Mouse (Mus musculus): ENCODE results near the gene Tlr9. TPM values are rescaled to one million over a fixed set of nuclear protein-coding genes. Genes with fewer than 3 reads are reported as not detected.

Gene Tlr9
- total RNA-seq, 2 experiments from 2014 or later: 1.4 to 1.5 TPM

GRCm38 (mm10) chr9:106209954-106210353 lies 12.4 kb upstream of the Tlr9 start:
- TF ChIP-seq CTCF (conservative IDR thresholded peaks at IDR 0.05): no peak
- H3K27ac ChIP-seq: peak overlapping the region; percentile 53; the same call in 1 of the 2 replicates
- DNase-seq (ENCODE audit: low spot score in 2 of 2): no peak
- H3K4me3 ChIP-seq: no peak overlapping the region

- TF ChIP-seq CTCF (conservative IDR thresholded peaks at IDR 0.05): no peak
- Histone ChIP-seq H3K4me3 (no peak overlapping the region; the same call in 1 of the 2 replicates), H3K27ac (peak overlapping the region; percentile 83)
- DNase-seq (ENCODE audit: low spot score in 2 of 2): no peak
Measured at GRCm38 (mm10) chr9:106210853-106211609, 11.4 kb upstream of the Tlr9 start.

- Histone ChIP-seq H3K27ac (peak overlapping the region; percentile 83), H3K4me3 (peak overlapping the region; percentile 37)
- DNase-seq (ENCODE audit: low spot score in 2 of 2): peak; percentile 80 to 85
- TF ChIP-seq CTCF (conservative IDR thresholded peaks at IDR 0.05): peak; percentile 100
Measured at GRCm38 (mm10) chr9:106211680-106212593, 10.5 kb upstream of the Tlr9 start.

- H3K4me3 ChIP-seq: no peak overlapping the region
- no peak overlapping the region; the same call in 1 of the 2 replicates for H3K27ac ChIP-seq
- TF ChIP-seq CTCF (conservative IDR thresholded peaks at IDR 0.05): no peak
- no peak for DNase-seq (ENCODE audit: low spot score in 2 of 2)
Measured at GRCm38 (mm10) chr9:106212594-106212981, 9.8 kb upstream of the Tlr9 start.

GRCm38 (mm10) chr9:106215341-106216125 lies 6.9 kb upstream of the Tlr9 start:
- Histone ChIP-seq H3K4me3 (no peak overlapping the region), H3K27ac (no peak overlapping the region)
- TF ChIP-seq CTCF (conservative IDR thresholded peaks at IDR 0.05): peak; percentile 62
- no peak for DNase-seq (ENCODE audit: low spot score in 2 of 2)

- Histone ChIP-seq H3K27ac (no peak overlapping the region), H3K4me3 (no peak overlapping the region)
- TF ChIP-seq CTCF (conservative IDR thresholded peaks at IDR 0.05): no peak
- DNase-seq (ENCODE audit: low spot score in 2 of 2): no peak
Measured at GRCm38 (mm10) chr9:106216971-106217370, 5.4 kb upstream of the Tlr9 start.

GRCm38 (mm10) chr9:106220894-106221523 lies 1.4 kb upstream of the Tlr9 start:
- no peak for DNase-seq (ENCODE audit: low spot score in 2 of 2)
- no peak overlapping the region for H3K27ac ChIP-seq
- H3K4me3 ChIP-seq: no peak overlapping the region
- no peak for TF ChIP-seq CTCF (conservative IDR thresholded peaks at IDR 0.05)

- Histone ChIP-seq H3K27ac (no peak overlapping the region; the same call in 1 of the 2 replicates), H3K4me3 (no peak overlapping the region)
- no peak for TF ChIP-seq CTCF (conservative IDR thresholded peaks at IDR 0.05)
- no peak for DNase-seq (ENCODE audit: low spot score in 2 of 2)
Measured at GRCm38 (mm10) chr9:106222994-106223393, 596 bp downstream of the Tlr9 start.

- Histone ChIP-seq H3K27ac (peak overlapping the region; percentile 46), H3K4me3 (peak overlapping the region; percentile 49)
- DNase-seq (ENCODE audit: low spot score in 2 of 2): no peak
- TF ChIP-seq CTCF (conservative IDR thresholded peaks at IDR 0.05): no peak
Measured at GRCm38 (mm10) chr9:106225469-106226150, 3.2 kb downstream of the Tlr9 start.

- Histone ChIP-seq H3K27ac (peak overlapping the region; percentile 46), H3K4me3 (peak overlapping the region; percentile 49)
- no peak for DNase-seq (ENCODE audit: low spot score in 2 of 2)
- peak; percentile 61 for TF ChIP-seq CTCF (conservative IDR thresholded peaks at IDR 0.05)
Measured at GRCm38 (mm10) chr9:106226151-106226682, 3.8 kb downstream of the Tlr9 start.

GRCm38 (mm10) chr9:106227790-106228429 lies 5.5 kb downstream of the Tlr9 start:
- no peak overlapping the region for H3K4me3 ChIP-seq
- TF ChIP-seq CTCF (conservative IDR thresholded peaks at IDR 0.05): no peak
- no peak for DNase-seq (ENCODE audit: low spot score in 2 of 2)
- no peak overlapping the region for H3K27ac ChIP-seq

All from layer of hippocampus, adult 2 months (tissue).